Mouse (Mus musculus) CD4-positive, CD25-positive, alpha-beta regulatory T cell, adult 2 months (primary cell): ENCODE data around the gene Cdc42ep4.
A peak's percentile ranks its signal among the peaks of the same experiment; 100 is the strongest.

Experiments
- DNase-seq: peaks from one replicate; pipeline ENCODE4 v3.0.0-alpha.2; 2012; ENCODE audit warnings: low read depth, low spot score

Gene Cdc42ep4

DNA sequence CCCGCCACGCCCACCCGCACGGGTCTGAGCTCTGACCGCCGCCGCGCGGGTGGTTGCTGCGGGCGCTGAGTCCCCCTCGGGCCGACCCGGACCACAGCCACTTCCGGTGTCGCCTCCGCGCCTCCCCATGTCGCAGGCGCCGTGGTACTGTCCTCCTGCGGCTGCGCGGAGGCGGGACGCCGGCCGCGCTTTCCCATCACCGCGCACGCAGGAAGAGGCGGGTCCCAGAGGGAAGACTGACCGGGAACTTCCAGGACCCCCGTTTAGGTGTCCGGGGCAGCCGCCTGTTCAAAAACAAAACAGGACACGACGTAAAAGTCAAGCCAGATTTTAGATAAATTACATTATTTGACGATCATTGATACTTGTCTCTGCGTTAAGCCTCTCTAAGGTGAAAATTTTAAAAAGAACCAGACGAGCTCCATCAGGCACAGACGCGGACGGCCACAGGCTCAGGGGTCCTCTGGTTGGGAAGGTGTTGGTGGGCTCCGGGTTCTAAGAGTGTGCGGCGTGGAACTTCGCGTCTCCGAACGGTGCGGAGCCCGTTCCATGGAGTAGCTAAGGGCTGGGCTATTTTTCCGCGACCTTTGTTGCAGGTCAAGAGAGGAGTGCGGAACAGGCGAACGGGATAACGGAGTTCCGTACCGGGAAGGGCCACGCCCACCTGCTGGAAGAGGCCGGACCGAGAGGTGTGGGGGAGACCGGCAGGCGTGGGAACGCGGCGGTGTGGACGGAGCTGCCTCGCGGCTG lies 67.5 kb downstream of the Cdc42ep4 start, which contains the start of the genes Fam104a and D11Wsu47e:
Fam104a (minus strand) TSS at position 199 of the 750 bp plus-strand sequence.
D11Wsu47e (plus strand) TSS at position 456 of the 750 bp plus-strand sequence.
- DNase-seq: peak; percentile 95

- no peak for DNase-seq
These were observed 68.1 kb downstream of the Cdc42ep4 start for GRCm38 (mm10) chr11:113683627-113683956.

GRCm38 (mm10) chr11:113682897-113683626 lies 68.6 kb downstream of the Cdc42ep4 start:
- DNase-seq: peak; percentile 59

- DNase-seq: no peak
These were observed 69.7 kb downstream of the Cdc42ep4 start for GRCm38 (mm10) chr11:113681979-113682378.

- DNase-seq: no peak
These were observed 70.7 kb downstream of the Cdc42ep4 start for GRCm38 (mm10) chr11:113680954-113681353.

- DNase-seq: no peak
These were observed 73.3 kb downstream of the Cdc42ep4 start for GRCm38 (mm10) chr11:113678373-113678772.

DNA sequence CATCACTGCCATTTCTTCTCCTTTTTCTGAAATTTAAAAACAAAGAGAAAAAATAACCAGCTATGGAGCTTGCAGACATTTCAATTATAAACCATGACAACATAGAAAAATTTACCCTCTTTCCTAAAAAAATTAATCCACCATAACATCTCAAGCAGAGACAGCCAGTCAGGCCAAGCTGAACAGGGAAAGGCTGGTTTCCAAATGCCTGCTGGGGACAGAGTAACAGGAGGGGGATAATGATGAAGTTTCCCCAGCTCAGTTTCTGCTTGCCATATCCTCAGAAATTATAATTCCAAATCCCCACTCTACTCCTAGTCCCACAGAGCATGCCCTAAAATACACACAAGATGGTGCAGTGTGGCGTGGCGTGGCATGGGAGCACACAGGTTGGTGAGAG lies 74.3 kb downstream of the Cdc42ep4 start:
- DNase-seq: no peak
